Mouse (Mus musculus) stomach, postnatal 0 days (tissue): ENCODE measurements at regions not wholly inside any gene's neighbourhood (a gene's known extent, or its start where the extent isn't known, plus 50 kb on each side); places are given as distances from the start of the nearest gene placed in this dataset.

Experiments
- ATAC-seq: fragments of 200-750 bp; cut with Nextera tagmentation; 2 replicates; pipeline ENCODE4 v1.8.0; 2017; ENCODE audit not compliant: low FRiP score, low TSS enrichment
- DNase-seq: peaks from one replicate; pipeline ENCODE4 v3.0.0-alpha.2; 2016; ENCODE audit warnings: low spot score
- H3K27ac ChIP-seq: fragments of 300-500 bp; sonication (generic); replicated peaks from 2 replicates; pipeline ENCODE4 v1.5.1; 2014; ENCODE audit warnings: mild to moderate bottlenecking, control low read depth
- H3K27me3 ChIP-seq: fragments of 300-500 bp; sonication (generic); 2 replicates; pipeline ENCODE4 v1.6.1; 2014; ENCODE audit warnings: low read length; ENCODE audit not compliant: control insufficient read depth, insufficient read depth
- H3K36me3 ChIP-seq: fragments of 300-500 bp; sonication (generic); 2 replicates; pipeline ENCODE4 v1.6.1; 2014; ENCODE audit warnings: low read length, mixed read lengths; ENCODE audit not compliant: control insufficient read depth, insufficient read depth
- H3K4me1 ChIP-seq: fragments of 300-500 bp; sonication (generic); replicated peaks from 2 replicates; pipeline ENCODE4 v1.6.1; 2014; ENCODE audit warnings: antibody characterized with exemption; ENCODE audit not compliant: control insufficient read depth, insufficient read depth
- H3K4me2 ChIP-seq: fragments of 300-500 bp; sonication (generic); replicated peaks from 2 replicates; pipeline ENCODE4 v1.6.1; 2014; ENCODE audit warnings: low read depth, mild to moderate bottlenecking, control low read depth, moderate library complexity
- H3K4me3 ChIP-seq: fragments of 300-500 bp; sonication (generic); 2 replicates; pipeline ENCODE4 v1.5.1; 2014; ENCODE audit warnings: low read depth, low read length, control low read depth
- H3K9ac ChIP-seq: fragments of 300-500 bp; sonication (generic); 2 replicates; pipeline ENCODE4 v1.6.1; 2014; ENCODE audit warnings: mild to moderate bottlenecking, low read length, control low read depth, mixed read lengths
- H3K9me3 ChIP-seq: fragments of 300-500 bp; sonication (generic); 2 replicates; pipeline ENCODE4 v1.6.1; 2016; ENCODE audit warnings: low read length; ENCODE audit not compliant: control insufficient read depth
- CTCF ChIP-seq: IDR thresholded peaks from 2 replicates; pipeline ENCODE4 v1.5.1; 2016; ENCODE audit warnings: antibody characterized with exemption, low read depth, mild to moderate bottlenecking, moderate library complexity
- EP300 ChIP-seq: optimal IDR thresholded peaks from 2 replicates; pipeline ENCODE3; 2016; ENCODE audit warnings: antibody characterized with exemption
- WGBS: fragments of 180-500 bp; shearing (Covaris S2); extraction: QIAGEN DNeasy Blood & Tissue Kit; methylation state at CpG from one replicate; pipeline ENCODE4 v1.1.7; 2014; 5-methylcytosine and 5-hydroxymethylcytosine counted together

- Histone ChIP-seq H3K9ac (no peak overlapping the region), H3K27ac (no peak overlapping the region), H3K9me3 (no peaks in the 10 kb centered on the region), H3K4me1 (no peaks in the 10 kb centered on the region), H3K4me2 (no peak overlapping the region), H3K27me3 (no peaks in the 10 kb centered on the region), H3K4me3 (no peak overlapping the region), H3K36me3 (no peaks in the 10 kb centered on the region)
- DNase-seq = no peak
- TF ChIP-seq CTCF (no peak), EP300 (no peak)
- WGBS = 72% methylated on average over 2 of the region's 2 CpGs
- no peak for ATAC-seq
Measured at GRCm38 (mm10) chr8:89150952-89151351, 107.0 kb upstream of the Sall1 start.

DNA sequence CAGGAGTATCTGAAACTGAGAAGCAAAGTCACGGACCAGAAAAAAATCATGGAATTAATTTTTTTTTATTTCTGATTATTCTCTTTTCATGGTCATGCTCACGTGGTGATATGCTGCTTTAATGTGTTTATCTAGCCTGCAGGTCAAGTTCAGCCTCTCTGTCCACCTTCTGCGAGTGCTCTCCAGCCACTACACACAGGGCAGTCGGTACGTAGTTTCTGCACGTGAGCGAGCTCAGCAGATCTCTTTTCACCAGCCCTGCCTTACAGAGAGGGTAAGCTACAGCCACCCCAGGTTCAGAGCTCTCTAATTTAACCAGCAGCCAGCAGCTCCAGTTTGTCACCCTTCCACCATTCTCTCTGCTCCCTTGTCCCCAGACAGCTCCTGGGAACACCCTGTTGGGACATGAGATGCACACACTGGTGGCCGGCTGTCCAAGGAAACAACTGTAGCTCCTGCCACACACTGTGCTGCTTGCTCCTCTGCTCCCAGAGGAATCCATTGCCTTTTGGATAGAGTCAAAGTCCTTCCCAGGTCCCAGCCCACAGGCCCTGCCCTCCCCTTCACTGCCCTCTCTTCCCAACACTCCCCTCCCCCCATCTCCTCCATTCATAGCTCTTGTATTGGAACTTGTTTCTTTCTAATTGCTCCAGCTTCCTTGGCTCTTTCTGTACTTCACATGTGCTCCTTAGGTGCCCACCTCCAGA lies 97.7 kb upstream of the Sall1 start:
- no peaks in the 10 kb centered on the region for H3K27me3 ChIP-seq
- H3K36me3 ChIP-seq = no peaks in the 10 kb centered on the region
- no peak overlapping the region for H3K9ac ChIP-seq
- ATAC-seq = no peak
- H3K4me3 ChIP-seq = no peak overlapping the region
- H3K27ac ChIP-seq = no peak overlapping the region
- no peak for DNase-seq
- H3K4me1 ChIP-seq = no peaks in the 10 kb centered on the region
- TF ChIP-seq CTCF = no peak
- no peak for TF ChIP-seq EP300
- H3K4me2 ChIP-seq = no peak overlapping the region
- WGBS = 50% methylated on average over 8 of the region's 8 CpGs
- H3K9me3 ChIP-seq = no peaks in the 10 kb centered on the region

GRCm38 (mm10) chr8:89139876-89140275 lies 95.9 kb upstream of the Sall1 start:
- no peak overlapping the region for H3K4me3 ChIP-seq
- TF ChIP-seq EP300 = no peak
- TF ChIP-seq CTCF = no peak
- WGBS = 62% methylated on average over 3 of the region's 3 CpGs
- no peaks in the 10 kb centered on the region for H3K27me3 ChIP-seq
- no peak overlapping the region for H3K4me2 ChIP-seq
- H3K36me3 ChIP-seq = no peaks in the 10 kb centered on the region
- DNase-seq = no peak
- H3K4me1 ChIP-seq = no peaks in the 10 kb centered on the region
- no peak overlapping the region for H3K27ac ChIP-seq
- no peak overlapping the region for H3K9ac ChIP-seq
- ATAC-seq = no peak
- no peaks in the 10 kb centered on the region for H3K9me3 ChIP-seq

- no peaks in the 10 kb centered on the region for H3K4me1 ChIP-seq
- no peak overlapping the region for H3K4me2 ChIP-seq
- H3K27ac ChIP-seq = no peak overlapping the region
- H3K4me3 ChIP-seq = no peak overlapping the region
- no peak for ATAC-seq
- H3K36me3 ChIP-seq = no peaks in the 10 kb centered on the region
- no peak for DNase-seq
- H3K9me3 ChIP-seq = no peaks in the 10 kb centered on the region
- 60% methylated on average over 8 of the region's 8 CpGs for WGBS
- TF ChIP-seq CTCF = no peak
- no peak for TF ChIP-seq EP300
- H3K9ac ChIP-seq = no peak overlapping the region
- no peaks in the 10 kb centered on the region for H3K27me3 ChIP-seq
Measured at GRCm38 (mm10) chr8:89138416-89139125, 94.6 kb upstream of the Sall1 start.

DNA sequence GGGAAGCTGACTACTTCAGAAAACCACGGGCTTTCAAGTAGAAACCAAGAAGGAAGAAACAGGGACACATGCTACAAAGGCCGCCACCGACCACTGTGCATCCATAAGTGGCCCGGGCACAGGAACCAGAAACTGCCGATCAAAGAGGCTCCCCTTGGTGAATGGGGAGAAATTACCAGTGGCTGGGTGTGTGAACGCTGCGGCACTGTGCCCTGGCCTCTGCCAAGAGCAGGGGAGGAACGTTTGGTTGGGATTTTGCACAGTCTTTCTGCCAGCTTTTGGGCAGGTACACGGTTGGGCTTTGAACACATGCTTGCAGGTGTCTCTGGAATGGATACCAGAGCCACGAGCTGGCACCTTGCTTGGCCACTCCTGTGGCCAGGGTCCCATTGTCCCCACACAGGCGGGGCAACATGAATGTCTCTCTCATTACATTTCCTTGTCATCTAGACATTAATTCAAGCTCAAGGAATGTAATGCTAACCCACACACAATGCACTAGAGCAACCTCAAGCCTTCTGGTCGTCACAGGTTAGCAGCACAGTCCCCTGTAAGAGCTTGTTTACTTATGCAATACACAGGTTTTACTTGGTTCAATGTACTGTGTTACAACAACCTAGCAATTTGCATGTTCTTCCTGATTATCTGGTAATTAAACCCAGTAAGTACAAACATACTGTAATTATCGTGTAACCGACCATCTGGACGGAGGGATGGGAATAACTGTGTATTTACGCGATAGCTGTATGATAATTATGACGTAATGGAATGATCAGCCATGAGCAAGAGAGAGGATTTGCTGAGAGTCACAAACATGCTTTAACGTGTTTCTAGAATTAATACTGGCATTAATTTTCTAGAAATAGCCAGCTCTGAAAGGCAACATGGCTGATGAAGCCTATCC lies 90.9 kb upstream of the Sall1 start:
- H3K36me3 ChIP-seq = no peaks in the 10 kb centered on the region
- DNase-seq (no peak), ATAC-seq (no peak)
- H3K4me3 ChIP-seq = no peak overlapping the region
- H3K27me3 ChIP-seq = no peaks in the 10 kb centered on the region
- no peak overlapping the region for H3K27ac ChIP-seq
- TF ChIP-seq CTCF (no peak), EP300 (no peak)
- no peaks in the 10 kb centered on the region for H3K9me3 ChIP-seq
- WGBS = 70% methylated on average over 19 of the region's 19 CpGs
- H3K4me2 ChIP-seq = no peak overlapping the region
- no peak overlapping the region for H3K9ac ChIP-seq
- no peaks in the 10 kb centered on the region for H3K4me1 ChIP-seq
